Mouse (Mus musculus) lung, postnatal 14 days (tissue): Measurements from ENCODE around the gene Pdpr.
"Not testable (repeated sequence)": the region's sequence is repeated elsewhere in the genome, so short reads cannot be mapped to it uniquely, and the experiment has no call there.

ENCODE experiments used
- DNase-seq: peaks from one replicate; pipeline ENCODE4 v3.0.0; 2021

Gene Pdpr

GRCm38 (mm10) chr8:111092326-111092725, 2.1 kb upstream of the Pdpr start, which contains the start of gene Clec18a:
Gene Clec18a, minus strand, starts transcription at chr8:111092426.
- DNase-seq: not testable (repeated sequence)

GRCm38 (mm10) chr8:111094719-111095302, 381 bp downstream of the Pdpr start:
- DNase-seq: peak; percentile 11

GRCm38 (mm10) chr8:111114891-111115290, 20.5 kb downstream of the Pdpr start:
- no peak for DNase-seq

GRCm38 (mm10) chr8:111119481-111119880, 25.1 kb downstream of the Pdpr start:
- DNase-seq: no peak

GRCm38 (mm10) chr8:111130756-111131155, 36.3 kb downstream of the Pdpr start:
- no peak for DNase-seq

- no peak for DNase-seq
Measured at GRCm38 (mm10) chr8:111142521-111142920, 48.1 kb downstream of the Pdpr start.

GRCm38 (mm10) chr8:111144901-111145459, 50.5 kb downstream of the Pdpr start:
- peak; percentile 1 for DNase-seq

- DNase-seq: peak; percentile 95
Measured at GRCm38 (mm10) chr8:111145460-111146012, 51.1 kb downstream of the Pdpr start.

GRCm38 (mm10) chr8:111155721-111156436, 61.4 kb downstream of the Pdpr start:
- no peak for DNase-seq

- peak; percentile 68 for DNase-seq
Measured at GRCm38 (mm10) chr8:111157617-111158016, 63.2 kb downstream of the Pdpr start.

GRCm38 (mm10) chr8:111171661-111172060, 77.2 kb downstream of the Pdpr start:
- DNase-seq: no peak

- no peak for DNase-seq
Measured at GRCm38 (mm10) chr8:111185472-111185947, 91.1 kb downstream of the Pdpr start.
